Mouse (Mus musculus): ENCODE results near the gene Gal3st2b.
"Not testable (repeated sequence)": the region's sequence is repeated elsewhere in the genome, so short reads cannot be mapped to it uniquely, and the experiment has no call there.

- TF ChIP-seq CTCF (IDR thresholded peaks at IDR 0.05; ENCODE audit: low read depth, low read length); POLR2A (IDR thresholded peaks at IDR 0.05; ENCODE audit: insufficient read depth, low read length): not testable (repeated sequence)
These were observed 57.7 kb downstream of the Gal3st2b start for GRCm38 (mm10) chr1:93975764-93976163.
